Mouse (Mus musculus) 416B (cell line): Measurements from ENCODE around the gene Fyco1.

Experiments used
- DNase-seq: peaks from one replicate; pipeline ENCODE4 v3.0.0; 2011; ENCODE audit warnings: low read depth

Gene Fyco1

DNA sequence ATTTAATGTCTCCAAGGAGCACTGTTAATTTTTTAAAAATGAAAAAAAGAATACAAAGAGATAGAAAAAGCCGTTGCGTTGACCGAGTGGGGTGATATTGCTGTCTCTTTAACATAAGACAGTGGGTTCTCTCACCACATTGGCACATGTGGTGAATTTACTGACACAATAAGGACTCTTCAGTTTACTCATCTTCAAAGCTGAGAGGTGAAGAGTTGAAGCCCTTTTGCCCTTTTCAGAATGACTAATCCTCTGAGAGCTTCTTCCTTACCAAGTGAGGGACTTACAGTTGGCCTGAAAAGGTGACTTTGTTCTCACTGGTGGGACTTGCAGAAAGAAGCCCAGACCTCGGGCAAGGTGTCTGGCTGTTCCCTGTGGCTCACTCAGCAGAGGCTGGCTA lies 110.9 kb downstream of the Fyco1 start:
- no peak for DNase-seq
